Mouse (Mus musculus) limb, embryonic 14.5 days (tissue): ENCODE measurements around the gene Dennd1b. TPM values are rescaled to one million over a fixed set of nuclear protein-coding genes. Genes with fewer than 3 reads are reported as not detected.

ENCODE experiments used
- ATAC-seq: fragments of 200-750 bp; cut with Nextera tagmentation; 2 replicates; pipeline ENCODE4 v1.8.0; 2017; ENCODE audit warnings: low read depth, moderate number of reproducible peaks, moderate TSS enrichment; ENCODE audit not compliant: low FRiP score
- DNase-seq: peaks from one replicate; pipeline ENCODE4 v3.0.0-alpha.2; 2015; ENCODE audit warnings: low spot score
- H3K27ac ChIP-seq: fragments of 300-500 bp; sonication (generic); replicated peaks from 2 replicates; pipeline ENCODE4 v1.5.1; 2014; ENCODE audit warnings: low read depth, mild to moderate bottlenecking, low read length, moderate library complexity, mixed read lengths
- H3K27me3 ChIP-seq: fragments of 300-500 bp; sonication (generic); 2 replicates; pipeline ENCODE4 v1.6.1; 2014; ENCODE audit warnings: low read length, mixed read lengths; ENCODE audit not compliant: control insufficient read depth, insufficient read depth
- H3K36me3 ChIP-seq: fragments of 300-500 bp; sonication (generic); 2 replicates; pipeline ENCODE4 v1.6.1; 2014; ENCODE audit warnings: mild to moderate bottlenecking, low read length, moderate library complexity, mixed read lengths; ENCODE audit not compliant: control insufficient read depth, insufficient read depth
- H3K4me1 ChIP-seq: fragments of 300-500 bp; sonication (generic); 2 replicates; pipeline ENCODE4 v1.6.1; 2014; ENCODE audit warnings: antibody characterized with exemption, low read length, mixed read lengths; ENCODE audit not compliant: control insufficient read depth, insufficient read depth
- H3K4me2 ChIP-seq: fragments of 300-500 bp; sonication (generic); replicated peaks from 2 replicates; pipeline ENCODE4 v1.6.1; 2014; ENCODE audit warnings: low read depth, mild to moderate bottlenecking, low read length, moderate library complexity; ENCODE audit not compliant: severe bottlenecking
- H3K4me3 ChIP-seq: fragments of 300-500 bp; sonication (generic); replicated peaks from 2 replicates; pipeline ENCODE4 v1.5.1; 2014; ENCODE audit warnings: low read length
- H3K9ac ChIP-seq: fragments of 300-500 bp; sonication (generic); 2 replicates; pipeline ENCODE4 v1.6.1; 2014; ENCODE audit warnings: mild to moderate bottlenecking, low read depth, low read length, moderate library complexity; ENCODE audit not compliant: severe bottlenecking
- H3K9me3 ChIP-seq: fragments of 300-500 bp; sonication (generic); 2 replicates; pipeline ENCODE4 v1.6.1; 2016; ENCODE audit warnings: low read length; ENCODE audit not compliant: control insufficient read depth
- POLR2A ChIP-seq: fragments of 200-500 bp; IDR thresholded peaks from 2 replicates; pipeline ENCODE4 v1.8.0; 2012; ENCODE audit warnings: inconsistent platforms, mild to moderate bottlenecking, moderate library complexity, borderline replicate concordance; ENCODE audit not compliant: insufficient read depth, insufficient read length; ENCODE audit errors: extremely low read depth
- WGBS: fragments of 180-500 bp; shearing (Covaris S2); extraction: QIAGEN DNeasy Blood & Tissue Kit; methylation state at CpG from one replicate; pipeline ENCODE4 v1.1.7; 2014; 5-methylcytosine and 5-hydroxymethylcytosine counted together
- polyA plus RNA-seq, 2 experiments: library from polyadenylated mRNA; depleted of rRNA in 1 of 2; stranded (reverse) in 1 of 2; unstranded in 1 of 2; fragments of >200 nt; fragmentation: Nextera tagmentation in 1 of 2; extraction: Ambion mirVana in 1 of 2; gene quantifications; 2 replicates each; pipeline versions ENCODE4 v1.2.1 to v1.2.3; 2012 to 2014

The Dennd1b gene
- polyA plus RNA-seq, 2 experiments: 3.0 to 7.2 TPM

GRCm38 (mm10) chr1:138970053-138970452 lies 6.8 kb downstream of the Dennd1b start:
- Histone ChIP-seq H3K4me1 (peaks cover 14% of the 10 kb centered on the region), H3K9me3 (no peaks in the 10 kb centered on the region), H3K27me3 (no peaks in the 10 kb centered on the region), H3K4me2 (no peak overlapping the region), H3K27ac (no peak overlapping the region), H3K4me3 (no peak overlapping the region), H3K36me3 (no peaks in the 10 kb centered on the region), H3K9ac (no peak overlapping the region)
- WGBS: 80% methylated on average over 4 of the region's 4 CpGs
- DNase-seq (no peak), ATAC-seq (no peak)
- TF ChIP-seq POLR2A: no peak

GRCm38 (mm10) chr1:138973541-138974224 lies 10.4 kb downstream of the Dennd1b start:
- WGBS: 52% methylated on average over 6 of the region's 6 CpGs
- Histone ChIP-seq H3K4me2 (no peak overlapping the region), H3K36me3 (no peaks in the 10 kb centered on the region), H3K4me1 (no peaks in the 10 kb centered on the region), H3K4me3 (no peak overlapping the region), H3K27ac (no peak overlapping the region), H3K9ac (no peak overlapping the region), H3K9me3 (no peaks in the 10 kb centered on the region), H3K27me3 (no peaks in the 10 kb centered on the region)
- DNase-seq: no peak
- no peak for ATAC-seq
- TF ChIP-seq POLR2A: no peak

- no peaks in the 10 kb centered on the region for H3K36me3 ChIP-seq
- no peak overlapping the region for H3K27ac ChIP-seq
- no peaks in the 10 kb centered on the region for H3K9me3 ChIP-seq
- no peak overlapping the region for H3K4me2 ChIP-seq
- 89% methylated on average over 8 of the region's 8 CpGs for WGBS
- no peak overlapping the region for H3K9ac ChIP-seq
- no peaks in the 10 kb centered on the region for H3K27me3 ChIP-seq
- no peak overlapping the region for H3K4me3 ChIP-seq
- no peak for TF ChIP-seq POLR2A
- no peaks in the 10 kb centered on the region for H3K4me1 ChIP-seq
- ATAC-seq (no peak), DNase-seq (no peak)
These were observed 11.6 kb downstream of the Dennd1b start for GRCm38 (mm10) chr1:138974836-138975235.

GRCm38 (mm10) chr1:138975945-138976344 lies 12.7 kb downstream of the Dennd1b start:
- no peak for ATAC-seq
- TF ChIP-seq POLR2A: no peak
- no peaks in the 10 kb centered on the region for H3K9me3 ChIP-seq
- no peak overlapping the region for H3K9ac ChIP-seq
- no peaks in the 10 kb centered on the region for H3K4me1 ChIP-seq
- no peaks in the 10 kb centered on the region for H3K36me3 ChIP-seq
- no peaks in the 10 kb centered on the region for H3K27me3 ChIP-seq
- no peak overlapping the region for H3K4me3 ChIP-seq
- H3K27ac ChIP-seq: no peak overlapping the region
- H3K4me2 ChIP-seq: no peak overlapping the region
- DNase-seq: no peak
- WGBS: 75% methylated on average over 1 of the region's 1 CpGs

- no peak overlapping the region for H3K4me3 ChIP-seq
These were observed 19.0 kb downstream of the Dennd1b start for GRCm38 (mm10) chr1:138982203-138982602.

More at GRCm38 (mm10) chr1:138982203-138982602, 19.0 kb downstream of the Dennd1b start:
- Histone ChIP-seq H3K4me2 (no peak overlapping the region), H3K36me3 (no peaks in the 10 kb centered on the region), H3K9me3 (no peaks in the 10 kb centered on the region), H3K27ac (no peak overlapping the region), H3K9ac (no peak overlapping the region), H3K4me1 (peaks cover 14% of the 10 kb centered on the region), H3K27me3 (no peaks in the 10 kb centered on the region)
- 72% methylated on average over 7 of the region's 7 CpGs for WGBS
- no peak for TF ChIP-seq POLR2A
- DNase-seq: no peak
- no peak for ATAC-seq
